In the genomic region with DNA sequence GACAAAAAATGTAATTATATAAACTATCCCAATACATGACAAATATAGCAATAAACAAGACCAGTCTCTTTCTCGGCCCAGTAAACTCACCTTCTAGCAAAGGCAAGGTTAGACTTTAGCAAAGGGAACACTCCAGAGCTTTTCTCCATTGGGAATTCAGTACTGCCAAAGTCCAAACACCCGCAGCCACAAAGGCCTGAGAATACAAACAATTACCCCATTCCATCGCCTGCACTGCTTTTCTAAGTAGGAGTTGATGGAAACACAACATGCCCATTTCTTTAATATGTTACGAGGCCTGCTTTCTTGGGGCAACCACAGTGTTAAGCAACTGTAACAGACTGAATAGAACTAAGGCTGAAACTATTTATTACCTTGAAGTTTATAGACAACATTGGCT, we compare ENCODE assay signal across 18 mouse cellular contexts. TPM values are rescaled to one million over a fixed set of nuclear protein-coding genes. Genes with fewer than 3 reads are reported as not detected.
"Had no signal": no experiment of that assay in that cellular context is flagged by ENCODE, and none has a peak within 500 bp of the region (broad histone marks: within the 10 kb centered on the region; RNA-seq: fewer than 3 reads in every experiment).

No protein-coding gene starts in this region.

- H3K27ac ChIP-seq: hindbrain, postnatal 0 days; layer of hippocampus, adult 2 months; liver, embryonic 13.5 days; stomach, embryonic 15.5 days had no signal

- H3K36me3 ChIP-seq: liver, embryonic 13.5 days; stomach, embryonic 15.5 days had no signal

- H3K27me3 ChIP-seq: liver, embryonic 13.5 days; stomach, embryonic 15.5 days had no signal

- H3K4me1 ChIP-seq: liver, embryonic 13.5 days; stomach, embryonic 15.5 days had no signal

- H3K9me3 ChIP-seq: liver, embryonic 13.5 days; stomach, embryonic 15.5 days had no signal

- ATAC-seq: hindbrain, postnatal 0 days; inflammation-experienced regulatory T-cells, adult 6 months; intestine, embryonic 16.5 days had no signal

- H3K4me2 ChIP-seq: liver, embryonic 13.5 days; midbrain, embryonic 11.5 days; stomach, embryonic 15.5 days had no signal

- DNase-seq: layer of hippocampus, adult 9-11 months; liver, embryonic 13.5 days; lung, adult 2 months; lung, postnatal 14 days; lung, postnatal 4 days; midbrain, embryonic 14.5 days; right cerebral cortex, postnatal 25 days; spleen, adult 18-20 months; thymus, postnatal 25 days had no signal

- H3K4me3 ChIP-seq: layer of hippocampus, adult 2 months; liver, embryonic 13.5 days; stomach, embryonic 15.5 days had no signal

- H3K9ac ChIP-seq: liver, embryonic 13.5 days; stomach, embryonic 15.5 days had no signal

RNA-seq across cellular contexts. Expression of a gene that starts 18.4 kb away (rescaled TPM):
- polyA plus RNA-seq: limb, embryonic 11.5 days; liver, adult 2 months; neural tube, embryonic 11.5 days had no signal
